Mouse (Mus musculus): ENCODE measurements around the gene Trp53i11.

DNA sequence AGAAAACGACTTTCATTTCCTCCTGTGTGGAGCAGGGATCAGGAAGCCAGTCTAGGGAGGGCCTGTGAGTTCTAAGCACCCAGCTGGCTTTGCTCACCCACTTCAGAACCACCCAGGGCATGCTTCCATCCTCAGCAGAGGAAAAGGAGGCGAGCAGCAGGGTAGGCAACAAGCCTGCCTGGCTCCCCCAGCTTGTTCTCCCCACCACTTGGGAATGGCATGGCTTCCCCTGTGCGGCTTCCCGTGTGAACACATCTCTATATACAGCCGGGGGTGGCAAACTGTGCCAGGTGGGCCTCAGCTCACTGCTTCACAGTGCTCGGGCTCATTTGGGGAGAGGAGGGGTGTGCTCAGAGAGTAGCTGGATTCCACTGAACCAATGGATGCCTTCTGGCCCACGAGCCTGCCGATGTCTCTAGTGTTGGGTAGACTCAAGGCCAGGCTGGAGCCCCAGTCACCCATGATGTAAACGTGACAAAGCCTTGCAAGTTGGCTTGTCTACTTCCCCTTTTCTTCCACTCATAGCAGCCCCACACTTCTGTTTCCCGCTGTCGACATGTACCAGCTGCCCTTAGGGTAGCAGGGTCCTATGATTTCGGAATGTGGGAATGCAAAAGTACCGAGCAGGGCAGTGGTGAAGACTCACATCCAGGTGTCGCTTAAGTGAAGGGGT lies 20.5 kb upstream of the Trp53i11 start:
- TF ChIP-seq CTCF (IDR thresholded peaks at IDR 0.05; ENCODE audit: low read depth, low read length) (no peak), POLR2A (IDR thresholded peaks at IDR 0.05; ENCODE audit: insufficient read depth, low read length) (no peak), EP300 (IDR thresholded peaks at IDR 0.05; ENCODE audit: insufficient read depth, low read depth, low read length) (no peak)
